Comparison of ENCODE assay signal across 32 mouse cellular contexts in genomic region chr3:105929821-105930220, GRCm38 (mm10). TPM values are rescaled to one million over a fixed set of nuclear protein-coding genes. Genes with fewer than 3 reads are reported as not detected.
A peak's percentile ranks its signal among the peaks of the same experiment; 100 is the strongest.
DNase-seq lines count a peak whose midpoint lies in the region; ATAC-seq and TF ChIP-seq lines count a peak whose summit lies in the region.
"Had no signal": no experiment of that assay in that cellular context is flagged by ENCODE, and none has a peak within 500 bp of the region (broad histone marks: within the 10 kb centered on the region; RNA-seq: fewer than 3 reads in every experiment).

No protein-coding gene starts in this region.

- H3K27ac ChIP-seq in spleen, adult 2 months (ENCODE audit: insufficient read depth, low read length): peak overlapping the region; percentile 36
- H3K27ac ChIP-seq in forebrain, embryonic 13.5 days: no peak overlapping the region
- H3K27ac ChIP-seq in kidney, adult 2 months (ENCODE audit: insufficient read depth, low read depth, low read length): no peak overlapping the region
- H3K27ac ChIP-seq: embryonic facial prominence, embryonic 10.5 days; embryonic facial prominence, embryonic 15.5 days; heart, adult 2 months; hindbrain, postnatal 0 days; intestine, embryonic 15.5 days; kidney, postnatal 0 days; limb, embryonic 10.5 days; limb, embryonic 15.5 days; liver, embryonic 14.5 days; midbrain, embryonic 12.5 days; neural tube, embryonic 13.5 days; stomach, postnatal 0 days had no signal

- no peak for TF ChIP-seq CTCF in spleen, adult 2 months (IDR thresholded peaks at IDR 0.05; ENCODE audit: extremely low read depth, insufficient read depth, insufficient read length, insufficient replicate concordance)
- TF ChIP-seq CTCF in kidney, adult 2 months (conservative IDR thresholded peaks at IDR 0.05; ENCODE audit: insufficient read depth, insufficient read length, low read depth, low read length): no peak

- H3K4me1 ChIP-seq in spleen, adult 2 months (ENCODE audit: control insufficient read depth, insufficient read depth, insufficient read length): peaks cover 11% of the 10 kb centered on the region; the same call in 1 of the 2 replicates
- no peaks in the 10 kb centered on the region for H3K4me1 ChIP-seq in forebrain, embryonic 13.5 days
- peaks cover 6% of the 10 kb centered on the region; the same call in 1 of the 2 replicates for H3K4me1 ChIP-seq in kidney, adult 2 months (ENCODE audit: control insufficient read depth, insufficient read depth, low read length)
- H3K4me1 ChIP-seq: embryonic facial prominence, embryonic 10.5 days; embryonic facial prominence, embryonic 15.5 days; intestine, embryonic 15.5 days; limb, embryonic 10.5 days; limb, embryonic 15.5 days; midbrain, embryonic 12.5 days; neural tube, embryonic 13.5 days had no signal

- no peaks in the 10 kb centered on the region for H3K27me3 ChIP-seq in spleen, adult 2 months (ENCODE audit: control insufficient read depth, insufficient read depth, low read length)
- no peaks in the 10 kb centered on the region; the same call in 1 of the 2 replicates for H3K27me3 ChIP-seq in splenic B cell, adult 2 months (ENCODE audit: control insufficient read depth, insufficient read depth, low read length, poor library complexity, severe bottlenecking)
- H3K27me3 ChIP-seq in forebrain, embryonic 13.5 days: no peaks in the 10 kb centered on the region
- H3K27me3 ChIP-seq in kidney, adult 2 months (replicated peaks; ENCODE audit: control insufficient read depth, insufficient read depth, low read length): no peaks in the 10 kb centered on the region
- H3K27me3 ChIP-seq: embryonic facial prominence, embryonic 15.5 days; intestine, embryonic 15.5 days; limb, embryonic 15.5 days; midbrain, embryonic 12.5 days; neural tube, embryonic 13.5 days had no signal

- no peak for ATAC-seq in CD4-positive, CD25-positive, alpha-beta regulatory T cell, adult 4 months
- ATAC-seq in forebrain, embryonic 13.5 days: no peak
- ATAC-seq: activated CD4-positive, CD25-positive, alpha-beta regulatory T cell, adult 4 months; forebrain, embryonic 14.5 days; hindbrain, postnatal 0 days; intestine, embryonic 15.5 days had no signal

- no peak overlapping the region for H3K4me2 ChIP-seq in forebrain, embryonic 13.5 days
- H3K4me2 ChIP-seq: embryonic facial prominence, embryonic 15.5 days; intestine, embryonic 15.5 days; limb, embryonic 15.5 days; midbrain, embryonic 12.5 days; neural tube, embryonic 13.5 days had no signal

- H3K9me3 ChIP-seq in forebrain, embryonic 13.5 days (replicated peaks): no peaks in the 10 kb centered on the region
- H3K9me3 ChIP-seq: embryonic facial prominence, embryonic 10.5 days; embryonic facial prominence, embryonic 15.5 days; intestine, embryonic 15.5 days; limb, embryonic 10.5 days; limb, embryonic 15.5 days; midbrain, embryonic 12.5 days; neural tube, embryonic 13.5 days had no signal

- no peak for TF ChIP-seq POLR2A in spleen, adult 2 months (IDR thresholded peaks at IDR 0.05; ENCODE audit: low read depth, low read length)
- no peak for TF ChIP-seq POLR2A in kidney, adult 2 months (IDR thresholded peaks at IDR 0.05; ENCODE audit: low read depth, low read length)

- 20% methylated on average over 7 of the region's 7 CpGs for WGBS in spleen, adult 2 months
- WGBS in forebrain, embryonic 13.5 days: 87% methylated on average over 7 of the region's 7 CpGs
- WGBS in kidney, adult 2 months: 79% methylated on average over 7 of the region's 7 CpGs

- H3K36me3 ChIP-seq in spleen, adult 2 months (ENCODE audit: control insufficient read depth, insufficient read depth, low read length): no peaks in the 10 kb centered on the region
- no peaks in the 10 kb centered on the region for H3K36me3 ChIP-seq in splenic B cell, adult 2 months (ENCODE audit: control insufficient read depth, insufficient read depth, low read length, poor library complexity, severe bottlenecking)
- no peaks in the 10 kb centered on the region for H3K36me3 ChIP-seq in forebrain, embryonic 13.5 days (ENCODE audit: poor library complexity, severe bottlenecking)
- no peaks in the 10 kb centered on the region for H3K36me3 ChIP-seq in kidney, adult 2 months (ENCODE audit: control insufficient read depth, insufficient read depth, low read length)
- H3K36me3 ChIP-seq: embryonic facial prominence, embryonic 10.5 days; embryonic facial prominence, embryonic 15.5 days; intestine, embryonic 15.5 days; limb, embryonic 10.5 days; limb, embryonic 15.5 days; midbrain, embryonic 12.5 days; neural tube, embryonic 13.5 days had no signal

- H3K9ac ChIP-seq in forebrain, embryonic 13.5 days: no peak overlapping the region
- H3K9ac ChIP-seq: embryonic facial prominence, embryonic 15.5 days; intestine, embryonic 15.5 days; limb, embryonic 15.5 days; liver, embryonic 14.5 days; midbrain, embryonic 12.5 days; neural tube, embryonic 13.5 days had no signal

- no peak overlapping the region for H3K4me3 ChIP-seq in spleen, adult 2 months (ENCODE audit: extremely low read depth, insufficient read depth, insufficient read length)
- no peak overlapping the region for H3K4me3 ChIP-seq in forebrain, embryonic 13.5 days
- no peak overlapping the region for H3K4me3 ChIP-seq in kidney, adult 2 months (ENCODE audit: insufficient read depth, low read depth, low read length)
- H3K4me3 ChIP-seq: embryonic facial prominence, embryonic 10.5 days; embryonic facial prominence, embryonic 15.5 days; heart, adult 2 months; intestine, embryonic 15.5 days; limb, embryonic 10.5 days; limb, embryonic 15.5 days; midbrain, embryonic 12.5 days; myocyte; neural tube, embryonic 13.5 days had no signal

- peak; percentile 8 for DNase-seq in CD4-positive, CD25-positive, alpha-beta regulatory T cell, adult 2 months (ENCODE audit: low read depth, low spot score)
- DNase-seq in spleen, adult 2 months (ENCODE audit: low read depth in 1 of 2, low spot score in 2 of 2): no peak
- DNase-seq in spleen, postnatal 36 days (ENCODE audit: low spot score in 2 of 2): no peak
- DNase-seq in splenic B cell, adult 2 months (ENCODE audit: low read depth, low spot score): peak; percentile 20
- DNase-seq in ovary, postnatal 14 days (ENCODE audit: low spot score): no peak
- no peak for DNase-seq in kidney, adult 2 months
- DNase-seq: adrenal gland, adult 2 months; adrenal gland, postnatal 36 days; cerebellum, adult 2 months; cerebellum, postnatal 14 days; gastrocnemius, postnatal 36 days; heart, adult 2 months; kidney, adult 8-10 months; lung, adult 2 months had no signal

RNA-seq across cellular contexts. Expression of gene I830077J02Rik, which starts 2.6 kb away (rescaled TPM):
- under 1 TPM; 0.51 to 0.61 TPM for polyA plus RNA-seq in CD4-positive, CD25-positive, alpha-beta regulatory T cell, adult 4 months (2017; shearing (Covaris generic))
- 17.9 and 18.8 TPM in 2 replicates for polyA plus RNA-seq in spleen, adult 2 months (2012; rRNA removed)
- 0.21 and 0.28 TPM in 2 replicates for polyA plus RNA-seq in forebrain, embryonic 13.5 days (2015; fragmentation: Nextera tagmentation; extraction: Ambion mirVana)
- polyA plus RNA-seq in kidney, adult 2 months (2012; rRNA removed): 0.57 and 1.4 TPM in 2 replicates

RNA-seq across cellular contexts. Expression of gene Wdr77, which starts 29.3 kb away (rescaled TPM):
- polyA plus RNA-seq in CD4-positive, CD25-positive, alpha-beta regulatory T cell, adult 4 months (2017; shearing (Covaris generic)): 10 to 100 TPM; 67.3 to 77.9 TPM
- 25.7 and 36.5 TPM in 2 replicates for polyA plus RNA-seq in spleen, adult 2 months (2012; rRNA removed)
- 113 and 122 TPM in 2 replicates for polyA plus RNA-seq in forebrain, embryonic 13.5 days (2015; fragmentation: Nextera tagmentation; extraction: Ambion mirVana)
- polyA plus RNA-seq in kidney, adult 2 months (2012; rRNA removed): 28.6 and 36.4 TPM in 2 replicates

RNA-seq across cellular contexts. Expression of gene Atp5f1, which starts 30.1 kb away (rescaled TPM):
- polyA plus RNA-seq in CD4-positive, CD25-positive, alpha-beta regulatory T cell, adult 4 months (2017; shearing (Covaris generic)): 100 to 1,000 TPM; 327 to 367 TPM
- 48.1 and 56.9 TPM in 2 replicates for polyA plus RNA-seq in spleen, adult 2 months (2012; rRNA removed)
- polyA plus RNA-seq in forebrain, embryonic 13.5 days (2015; fragmentation: Nextera tagmentation; extraction: Ambion mirVana): 528 and 564 TPM in 2 replicates
- 273 and 327 TPM in 2 replicates for polyA plus RNA-seq in kidney, adult 2 months (2012; rRNA removed)

RNA-seq across cellular contexts. Expression of gene Ovgp1, which starts 43.7 kb away (rescaled TPM):
- polyA plus RNA-seq in CD4-positive, CD25-positive, alpha-beta regulatory T cell, adult 4 months (2017; shearing (Covaris generic)): 1 to 10 TPM; 5.6 to 7.3 TPM
- 1.1 and 2.1 TPM in 2 replicates for polyA plus RNA-seq in spleen, adult 2 months (2012; rRNA removed)
- 3.0 and 3.6 TPM in 2 replicates for polyA plus RNA-seq in forebrain, embryonic 13.5 days (2015; fragmentation: Nextera tagmentation; extraction: Ambion mirVana)
- polyA plus RNA-seq in kidney, adult 2 months (2012; rRNA removed): 0.69 and 0.72 TPM in 2 replicates

RNA-seq across cellular contexts. Expression of gene Tmigd3, which starts 59.1 kb away (rescaled TPM):
- not detected for polyA plus RNA-seq in CD4-positive, CD25-positive, alpha-beta regulatory T cell, adult 4 months (2017; shearing (Covaris generic))
- 0.85 and 1.1 TPM in 2 replicates for polyA plus RNA-seq in spleen, adult 2 months (2012; rRNA removed)
- not detected in 2 replicates for polyA plus RNA-seq in forebrain, embryonic 13.5 days (2015; fragmentation: Nextera tagmentation; extraction: Ambion mirVana)
- 0.28 TPM in 1 of 2 replicates, not detected in the other for polyA plus RNA-seq in kidney, adult 2 months (2012; rRNA removed)
- polyA plus RNA-seq: activated CD4-positive, CD25-positive, alpha-beta regulatory T cell, adult 4 months; adrenal gland, adult 2 months; embryonic facial prominence, embryonic 10.5 days; forebrain, embryonic 14.5 days; heart, adult 2 months; hindbrain, embryonic 11.5 days; hindbrain, postnatal 0 days; limb, embryonic 10.5 days; midbrain, embryonic 12.5 days; midbrain, postnatal 0 days; neural tube, embryonic 13.5 days had no signal

Comparison
In these comparisons a context has a peak if more than half of its experiments do, and no peak if none do; other contexts are left out.
1. DNase-seq: peak in CD4-positive, CD25-positive, alpha-beta regulatory T cell, adult 2 months (single experiment) and splenic B cell, adult 2 months (single experiment); none in spleen, adult 2 months (0 of 2), spleen, postnatal 36 days (0 of 2), ovary, postnatal 14 days (single experiment) and kidney, adult 2 months (single experiment).